Mouse (Mus musculus) kidney, postnatal 0 days (tissue): ENCODE measurements around the gene Sdccag8. TPM values are rescaled to one million over a fixed set of nuclear protein-coding genes. Genes with fewer than 3 reads are reported as not detected.

Experiments used
- ATAC-seq: fragments of 200-750 bp; cut with Nextera tagmentation; replicated peaks from 2 replicates; pipeline ENCODE4 v1.8.0; 2017; ENCODE audit warnings: low read depth, moderate number of reproducible peaks, moderate TSS enrichment, moderate library complexity; ENCODE audit not compliant: low FRiP score
- DNase-seq: peaks from one replicate; pipeline ENCODE4 v3.0.0-alpha.2; 2016; ENCODE audit warnings: low spot score
- H3K27ac ChIP-seq: fragments of 300-500 bp; sonication (generic); 2 replicates; pipeline ENCODE4 v1.5.1; 2014; ENCODE audit warnings: mild to moderate bottlenecking
- H3K27me3 ChIP-seq: fragments of 300-500 bp; sonication (generic); 2 replicates; pipeline ENCODE4 v1.6.1; 2014; ENCODE audit warnings: low read length, mixed read lengths; ENCODE audit not compliant: insufficient read depth
- H3K36me3 ChIP-seq: fragments of 300-500 bp; sonication (generic); 2 replicates; pipeline ENCODE4 v1.6.1; 2014; ENCODE audit warnings: low read length, mixed read lengths; ENCODE audit not compliant: insufficient read depth
- H3K4me1 ChIP-seq: fragments of 300-500 bp; sonication (generic); replicated peaks from 2 replicates; pipeline ENCODE4 v1.6.1; 2014; ENCODE audit warnings: antibody characterized with exemption, low read length, mixed read lengths; ENCODE audit not compliant: insufficient read depth
- H3K4me2 ChIP-seq: fragments of 300-500 bp; sonication (generic); 2 replicates; pipeline ENCODE4 v1.6.1; 2014; ENCODE audit warnings: mild to moderate bottlenecking, low read length, moderate library complexity, mixed read lengths
- H3K4me3 ChIP-seq: fragments of 300-500 bp; sonication (generic); replicated peaks from 2 replicates; pipeline ENCODE4 v1.5.1; 2014; ENCODE audit warnings: low read depth, low read length
- H3K9ac ChIP-seq: fragments of 300-500 bp; sonication (generic); 2 replicates; pipeline ENCODE4 v1.6.1; 2014; ENCODE audit warnings: low read depth, low read length
- H3K9me3 ChIP-seq: fragments of 300-500 bp; sonication (generic); replicated peaks from 2 replicates; pipeline ENCODE4 v1.6.1; 2016; ENCODE audit warnings: low read length, inconsistent platforms, mixed read lengths
- CTCF ChIP-seq: IDR thresholded peaks from 2 replicates; pipeline ENCODE4 v1.5.1; 2016; ENCODE audit warnings: antibody characterized with exemption, low read depth, mild to moderate bottlenecking, moderate library complexity
- whole genome bisulfite sequencing: fragments of 180-500 bp; shearing (Covaris S2); extraction: QIAGEN DNeasy Blood & Tissue Kit; methylation state at CpG from one replicate; pipeline ENCODE4 v1.1.7; 2014; 5-methylcytosine and 5-hydroxymethylcytosine counted together
- polyA plus RNA-seq: library from polyadenylated mRNA; unstranded; fragments of >200 nt; fragmentation: Nextera tagmentation; extraction: Ambion mirVana; gene quantifications from 2 replicates; pipeline ENCODE4 v1.2.1, GENCODE M21; 2015

Sdccag8 gene
- polyA plus RNA-seq, 1 experiment from 2014 or later, result 22.7 TPM

DNA sequence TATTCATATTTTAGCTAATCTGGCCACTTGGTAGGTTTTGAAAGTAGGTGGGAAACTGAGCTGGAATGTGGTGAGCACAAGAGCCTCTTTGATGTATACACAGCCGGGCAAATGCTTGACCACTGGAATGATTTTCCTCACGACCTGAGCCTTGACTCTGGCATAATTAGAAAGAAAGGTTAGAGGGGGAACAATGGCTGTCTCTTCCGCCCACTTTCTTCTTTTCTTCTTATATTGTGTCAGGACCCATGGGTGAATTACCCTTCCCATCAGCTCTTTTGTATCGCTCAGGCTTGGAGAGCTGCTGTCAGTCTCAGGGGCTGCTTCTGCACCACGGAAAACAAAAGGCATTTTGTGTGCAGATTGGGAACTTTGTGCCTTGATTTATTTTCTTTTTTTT lies 65.6 kb downstream of the Sdccag8 start:
- Histone ChIP-seq H3K4me3 (no peak overlapping the region), H3K27ac (no peak overlapping the region), H3K27me3 (no peaks in the 10 kb centered on the region), H3K9ac (no peak overlapping the region), H3K4me1 (no peaks in the 10 kb centered on the region), H3K4me2 (no peak overlapping the region), H3K9me3 (no peaks in the 10 kb centered on the region), H3K36me3 (no peaks in the 10 kb centered on the region)
- no peak for TF ChIP-seq CTCF
- 52% methylated on average over 5 of the region's 5 CpGs for WGBS
- no peak for DNase-seq
- no peak for ATAC-seq

DNA sequence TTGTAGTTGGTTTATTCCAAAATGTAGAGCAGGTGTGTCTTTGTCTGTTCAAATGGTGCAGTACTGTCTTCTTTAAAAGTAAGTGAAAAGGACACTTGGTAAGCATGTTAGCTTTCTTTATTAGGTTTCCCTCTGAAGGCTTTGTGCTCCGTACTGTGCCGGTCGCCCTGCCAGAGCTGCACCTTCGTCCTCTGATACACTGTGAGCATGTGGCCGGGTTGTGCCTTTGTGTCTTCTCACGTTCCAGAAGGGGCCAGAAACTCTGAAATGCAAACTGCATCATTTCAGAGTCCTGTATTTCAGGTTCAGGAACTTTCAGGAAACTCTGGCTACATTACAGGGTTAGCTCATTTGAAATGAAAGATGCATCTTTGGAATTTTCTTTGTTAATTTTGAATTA lies 66.5 kb downstream of the Sdccag8 start:
- no peak for DNase-seq
- no peaks in the 10 kb centered on the region for H3K27me3 ChIP-seq
- no peak overlapping the region for H3K4me3 ChIP-seq
- no peak for TF ChIP-seq CTCF
- no peaks in the 10 kb centered on the region for H3K4me1 ChIP-seq
- H3K9me3 ChIP-seq, result no peaks in the 10 kb centered on the region
- H3K27ac ChIP-seq, result no peak overlapping the region
- no peak for ATAC-seq
- H3K36me3 ChIP-seq, result no peaks in the 10 kb centered on the region
- WGBS, result 69% methylated on average over 6 of the region's 6 CpGs
- H3K9ac ChIP-seq, result no peak overlapping the region
- H3K4me2 ChIP-seq, result no peak overlapping the region

DNA sequence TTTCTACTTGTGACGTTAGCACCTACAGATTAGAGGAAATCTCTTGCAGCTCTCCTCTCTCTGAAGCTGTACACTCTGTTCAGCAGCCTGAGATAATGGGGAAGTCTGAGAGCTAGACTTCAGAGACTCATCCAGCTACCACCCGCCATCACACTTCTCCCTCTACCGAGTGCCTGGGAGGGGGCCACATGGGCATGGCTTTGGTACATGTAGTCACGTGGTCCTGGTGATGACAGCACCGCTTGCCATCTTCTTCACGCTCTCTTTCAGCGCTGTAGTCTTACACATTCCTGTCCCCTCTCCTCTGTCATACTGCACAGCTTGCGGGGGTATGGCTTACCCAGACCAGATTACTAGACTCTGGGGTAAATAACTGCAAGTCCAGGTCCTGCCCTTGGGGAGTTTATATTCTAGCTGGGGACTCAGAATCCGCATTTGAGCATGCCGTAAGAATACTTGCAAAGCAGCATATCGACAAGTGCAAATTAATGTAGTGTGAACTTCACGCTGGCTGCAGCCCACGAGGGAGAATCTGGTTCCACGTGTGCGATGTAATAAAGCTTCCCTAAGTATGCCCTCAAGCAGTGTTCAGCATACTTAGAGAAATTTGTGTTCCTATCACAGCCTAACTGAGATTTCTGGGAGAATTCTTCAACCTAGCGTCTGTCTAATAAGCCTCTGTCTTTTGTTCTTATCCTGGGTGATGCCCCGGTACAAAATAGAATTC lies 70.9 kb downstream of the Sdccag8 start:
- H3K9me3 ChIP-seq, result no peaks in the 10 kb centered on the region
- H3K9ac ChIP-seq, result no peak overlapping the region
- H3K36me3 ChIP-seq, result no peaks in the 10 kb centered on the region
- DNase-seq, result no peak
- ATAC-seq, result no peak
- H3K27me3 ChIP-seq, result no peaks in the 10 kb centered on the region
- no peaks in the 10 kb centered on the region for H3K4me1 ChIP-seq
- TF ChIP-seq CTCF, result no peak
- H3K4me3 ChIP-seq, result no peak overlapping the region
- H3K4me2 ChIP-seq, result no peak overlapping the region
- 71% methylated on average over 17 of the region's 17 CpGs for WGBS
- no peak overlapping the region for H3K27ac ChIP-seq

DNA sequence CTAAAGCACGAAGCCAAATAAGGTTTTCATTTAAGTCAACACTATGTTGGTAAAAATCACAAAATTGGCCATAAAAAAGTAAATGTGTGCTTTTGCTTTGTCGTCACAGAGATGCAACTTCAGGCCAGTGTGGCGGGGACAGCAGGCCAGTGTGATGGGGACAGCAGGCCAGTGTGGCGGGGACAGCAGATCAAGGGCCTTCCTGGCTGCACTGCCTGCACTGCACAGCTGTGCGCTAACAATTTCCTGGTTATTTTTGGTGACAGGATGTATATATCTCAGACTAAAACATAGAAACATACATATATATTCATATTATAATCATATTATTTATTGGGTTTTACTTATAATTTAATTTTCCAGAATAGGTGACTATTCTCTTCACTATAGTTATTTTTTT lies 71.5 kb downstream of the Sdccag8 start:
- Histone ChIP-seq H3K27ac (no peak overlapping the region), H3K36me3 (no peaks in the 10 kb centered on the region), H3K9me3 (no peaks in the 10 kb centered on the region), H3K9ac (no peak overlapping the region), H3K4me1 (no peaks in the 10 kb centered on the region), H3K4me2 (no peak overlapping the region), H3K4me3 (no peak overlapping the region), H3K27me3 (no peaks in the 10 kb centered on the region)
- WGBS, result 93% methylated on average over 5 of the region's 5 CpGs
- ATAC-seq, result no peak
- no peak for DNase-seq
- no peak for TF ChIP-seq CTCF

DNA sequence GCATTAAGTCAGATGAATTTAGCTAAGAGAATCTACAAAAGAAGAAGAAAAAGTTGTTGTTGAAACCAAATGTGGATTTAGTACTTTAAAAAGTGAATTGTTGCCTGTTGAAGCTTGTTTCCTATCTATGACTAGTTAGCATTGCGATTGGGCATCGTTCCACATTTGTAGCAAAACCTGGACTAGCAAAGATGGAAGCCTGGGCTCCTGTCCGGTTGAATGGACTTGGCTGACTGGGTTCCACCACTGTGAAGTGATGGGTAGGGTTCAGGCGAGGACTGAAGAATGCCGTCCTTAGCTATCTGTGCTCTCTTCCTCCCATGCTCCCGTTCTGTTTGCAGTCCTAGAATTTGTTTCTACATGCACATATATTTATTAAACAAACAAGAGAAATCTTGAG lies 89.3 kb downstream of the Sdccag8 start:
- H3K9ac ChIP-seq, result no peak overlapping the region
- DNase-seq (no peak), ATAC-seq (no peak)
- no peak overlapping the region for H3K4me3 ChIP-seq
- H3K4me2 ChIP-seq, result no peak overlapping the region
- H3K4me1 ChIP-seq, result no peaks in the 10 kb centered on the region
- no peaks in the 10 kb centered on the region for H3K9me3 ChIP-seq
- 86% methylated on average over 6 of the region's 6 CpGs for WGBS
- no peak overlapping the region for H3K27ac ChIP-seq
- no peaks in the 10 kb centered on the region for H3K36me3 ChIP-seq
- no peaks in the 10 kb centered on the region for H3K27me3 ChIP-seq
- TF ChIP-seq CTCF, result no peak

DNA sequence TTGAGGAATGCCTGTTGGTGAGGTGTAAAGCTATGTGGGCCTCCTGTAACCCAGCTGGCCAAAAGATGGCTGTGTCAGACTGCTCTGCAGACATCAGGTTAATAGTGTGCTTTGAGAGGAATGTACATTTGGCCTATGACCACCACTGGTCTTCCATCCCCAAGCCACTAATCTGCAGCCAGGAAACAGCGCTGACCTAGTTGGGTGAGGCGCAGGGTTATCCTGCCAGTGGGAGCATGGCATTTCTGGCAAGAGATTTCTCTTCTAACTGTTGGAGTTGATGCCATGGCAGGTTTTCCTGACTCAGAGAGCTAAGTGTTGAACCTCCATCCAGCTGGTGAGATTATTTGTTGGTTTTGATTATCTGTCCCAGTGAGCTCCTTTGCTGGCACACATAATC lies 101.5 kb downstream of the Sdccag8 start:
- no peak for DNase-seq
- ATAC-seq, result no peak
- no peaks in the 10 kb centered on the region for H3K9me3 ChIP-seq
- no peak overlapping the region for H3K27ac ChIP-seq
- 95% methylated on average over 2 of the region's 2 CpGs for WGBS
- no peak for TF ChIP-seq CTCF
- H3K4me1 ChIP-seq, result no peaks in the 10 kb centered on the region
- H3K36me3 ChIP-seq, result no peaks in the 10 kb centered on the region
- no peak overlapping the region for H3K4me2 ChIP-seq
- no peaks in the 10 kb centered on the region for H3K27me3 ChIP-seq
- no peak overlapping the region for H3K9ac ChIP-seq
- H3K4me3 ChIP-seq, result no peak overlapping the region

DNA sequence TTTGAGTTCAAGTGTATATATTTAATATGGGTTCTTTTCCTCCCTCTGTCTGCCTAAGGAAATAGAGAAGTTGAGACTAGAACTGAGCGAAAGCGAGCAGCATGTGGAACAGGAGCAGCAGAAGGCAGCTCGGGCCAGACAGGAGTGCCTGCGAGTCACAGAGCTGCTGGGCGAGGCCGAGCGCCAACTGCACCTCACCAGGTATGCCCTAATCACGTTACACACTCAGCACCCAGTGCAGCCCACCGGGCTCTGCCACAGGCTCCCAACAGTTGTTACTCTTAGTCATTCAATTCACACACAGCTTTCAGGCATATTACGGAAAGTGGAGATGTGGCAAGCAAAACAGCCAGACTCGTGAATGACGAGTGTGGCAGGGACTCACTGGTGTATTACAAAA lies 105.0 kb downstream of the Sdccag8 start:
- H3K36me3 ChIP-seq, result no peaks in the 10 kb centered on the region
- TF ChIP-seq CTCF, result no peak
- DNase-seq (no peak), ATAC-seq (no peak)
- H3K27me3 ChIP-seq, result no peaks in the 10 kb centered on the region
- no peak overlapping the region for H3K9ac ChIP-seq
- no peak overlapping the region for H3K27ac ChIP-seq
- no peaks in the 10 kb centered on the region for H3K9me3 ChIP-seq
- H3K4me2 ChIP-seq, result no peak overlapping the region
- no peaks in the 10 kb centered on the region for H3K4me1 ChIP-seq
- H3K4me3 ChIP-seq, result no peak overlapping the region
- WGBS, result 89% methylated on average over 12 of the region's 12 CpGs
